Mouse (Mus musculus): ENCODE data around the gene Phxr2.

Gene Phxr2

GRCm38 (mm10) chr10:99086029-99086428, 40.1 kb downstream of the Phxr2 start:
- DNase-seq = no peak

DNA sequence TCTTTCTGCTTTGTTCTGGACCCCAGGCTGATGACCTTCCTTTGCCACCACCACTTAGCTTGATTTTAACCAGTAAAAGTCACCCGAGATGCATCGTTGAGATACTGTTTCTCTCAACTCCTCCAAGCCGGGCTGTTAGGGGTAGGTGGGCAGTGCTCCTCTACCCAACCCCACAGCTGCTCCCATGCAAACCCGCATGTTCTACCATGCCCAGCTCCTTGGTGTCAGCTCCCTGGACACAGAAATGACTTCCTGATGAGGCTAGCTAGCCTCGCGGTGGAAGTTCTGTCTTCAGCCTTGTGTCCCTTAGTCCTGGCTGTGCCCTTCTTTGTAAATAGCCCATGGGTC, 40.9 kb downstream of the Phxr2 start:
- DNase-seq = no peak

- peak; percentile 86 to 95 for DNase-seq
Observed at GRCm38 (mm10) chr10:99084397-99085239, 41.5 kb downstream of the Phxr2 start.

DNA sequence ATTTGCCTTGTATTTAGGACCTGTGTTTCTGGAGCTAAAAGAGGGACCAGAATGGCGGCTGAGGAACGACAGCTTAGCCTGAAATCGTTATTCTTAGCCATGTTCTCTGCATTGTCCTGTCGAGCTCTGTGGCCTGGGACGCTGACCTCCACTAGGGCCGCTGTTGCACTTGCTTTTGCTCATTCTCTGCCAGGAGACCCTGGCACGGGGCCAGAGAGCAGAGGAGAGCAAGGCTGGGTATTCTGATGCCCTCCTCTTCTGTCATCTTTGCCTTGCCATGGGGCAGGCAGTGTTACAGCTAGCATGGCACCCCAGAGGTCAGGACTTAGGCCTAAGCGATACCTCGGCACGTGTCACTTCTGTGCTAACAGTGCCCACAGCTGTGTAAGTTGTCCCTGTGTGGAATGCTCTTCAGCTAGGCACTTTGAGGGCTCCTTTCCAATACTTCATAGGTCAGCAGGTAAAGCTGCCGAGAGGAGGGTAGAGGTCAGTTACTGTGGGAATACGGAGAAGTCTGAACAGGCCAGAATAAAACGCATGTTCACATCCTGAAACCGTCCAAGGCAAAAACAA, 42.6 kb downstream of the Phxr2 start:
- DNase-seq = peak; percentile 59 to 83

DNA sequence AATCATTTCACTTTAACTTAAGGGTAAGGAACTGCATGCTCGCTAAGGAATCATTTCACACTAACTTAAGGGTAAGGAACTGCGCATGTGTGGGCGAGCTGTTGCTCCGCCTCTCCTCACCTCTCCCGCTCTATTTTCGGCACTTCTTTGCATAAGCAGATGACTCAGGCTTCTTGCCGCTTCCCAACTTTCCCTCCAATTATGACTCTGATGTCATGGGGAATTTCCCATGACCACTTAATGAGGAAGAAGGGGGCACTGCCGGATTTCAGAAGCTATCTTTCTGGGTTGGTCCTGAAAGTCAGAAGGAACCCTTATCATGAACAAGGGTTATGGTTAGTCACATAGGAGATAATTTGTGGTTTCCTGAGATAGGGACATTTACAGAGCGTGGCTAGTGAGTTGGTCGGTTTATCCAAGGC, 44.5 kb downstream of the Phxr2 start:
- no peak for DNase-seq

DNA sequence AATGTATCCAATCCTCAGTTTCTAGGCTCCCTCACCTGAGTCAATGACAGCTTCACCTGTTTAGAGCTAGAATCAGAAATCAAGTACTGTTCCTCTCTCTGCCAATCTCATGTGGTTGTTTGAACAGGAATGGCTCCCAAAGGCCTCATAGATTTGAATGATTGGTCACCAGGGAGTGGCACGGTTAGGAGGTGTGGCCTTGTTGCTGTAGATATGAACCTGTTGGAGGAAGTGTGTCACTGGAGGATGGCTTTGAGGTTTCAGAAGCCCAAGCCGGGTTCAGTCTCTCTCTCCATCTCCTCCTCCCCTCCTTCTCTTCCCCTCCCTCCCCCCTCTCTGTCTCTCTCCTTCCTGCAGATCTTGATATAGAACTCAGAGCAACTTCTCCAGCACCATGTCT, 47.5 kb downstream of the Phxr2 start:
- no peak for DNase-seq

DNA sequence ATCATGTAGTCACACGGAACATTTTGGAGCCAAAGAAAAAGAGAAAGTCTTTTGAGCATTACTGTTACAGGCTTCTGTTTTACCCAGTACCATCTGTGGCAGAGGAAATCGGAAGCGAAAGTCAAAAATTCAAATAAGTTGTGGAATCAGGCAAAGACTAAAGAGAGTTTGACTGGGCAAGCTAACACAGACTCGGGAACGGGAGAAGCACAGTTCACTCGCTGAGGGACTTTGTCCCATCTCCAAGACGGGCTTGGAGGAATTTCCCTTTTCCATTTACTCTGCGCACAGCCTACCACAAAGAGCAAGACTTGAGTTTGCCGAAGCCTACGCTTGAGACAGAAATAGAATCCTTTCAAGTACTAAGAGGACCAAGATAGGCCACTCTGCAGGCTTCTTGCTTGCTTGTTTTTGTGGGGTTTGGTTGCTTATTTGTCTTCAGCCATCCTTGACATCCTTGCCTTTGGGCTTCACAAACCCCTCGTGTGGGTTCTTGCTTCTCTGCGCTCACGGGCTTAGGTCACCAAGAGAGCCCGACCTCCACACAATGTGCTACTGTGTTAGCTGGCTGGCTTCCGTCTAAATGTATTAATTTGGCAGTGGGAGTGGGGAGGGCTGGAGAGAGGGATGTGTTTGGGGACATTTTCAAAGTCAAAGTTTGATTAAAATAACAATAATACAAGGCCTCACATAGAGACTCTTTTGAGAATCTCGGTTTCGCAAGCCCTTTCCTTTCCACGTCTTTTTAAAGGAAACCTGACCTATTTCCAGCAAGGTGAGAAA, 49.8 kb downstream of the Phxr2 start:
- DNase-seq = no peak

Data from kidney, postnatal 36 days (tissue).